Mouse (Mus musculus) CH12.LX (cell line): ENCODE results near the gene Cdnf. TPM values are rescaled to one million over a fixed set of nuclear protein-coding genes. Genes with fewer than 3 reads are reported as not detected.

Source experiments
- DNase-seq: peaks from one replicate; pipeline ENCODE4 v3.0.0-alpha.2; 2013; ENCODE audit errors: extremely low read depth
- H3K27ac ChIP-seq: 2 replicates; pipeline ENCODE4 v1.5.1; 2012; ENCODE audit warnings: low read depth, mild to moderate bottlenecking, control low read depth, moderate library complexity; ENCODE audit not compliant: insufficient read depth
- H3K27me3 ChIP-seq: replicated peaks from 2 replicates; pipeline ENCODE3; 2012; ENCODE audit warnings: inconsistent platforms
- H3K36me3 ChIP-seq, 2 experiments: replicated peaks in 1 of 2; 2 replicates each; pipeline versions ENCODE3 to v1.6.1; 2012; ENCODE audit warnings: inconsistent platforms in 1 of 2, low read length in 1 of 2, mild to moderate bottlenecking in 1 of 2, mixed read lengths in 1 of 2, moderate library complexity in 1 of 2; ENCODE audit not compliant: control insufficient read depth in 1 of 2, insufficient read depth in 1 of 2
- H3K4me1 ChIP-seq, 2 experiments: 2 replicates each; pipeline ENCODE4 v1.6.1; 2012; ENCODE audit warnings: inconsistent platforms in 1 of 2, moderate library complexity in 1 of 2; ENCODE audit not compliant: insufficient read depth in 2 of 2, control insufficient read depth in 1 of 2
- H3K4me2 ChIP-seq: 2 replicates; pipeline ENCODE4 v1.6.1; 2012; ENCODE audit warnings: low read depth, mild to moderate bottlenecking, control low read depth; ENCODE audit not compliant: poor library complexity, insufficient read depth, severe bottlenecking
- H3K4me3 ChIP-seq, 3 experiments: fragments of 150-350 bp in 1 of 3; sonication (generic) in 1 of 3; replicated peaks in 1 of 3; 2 replicates each; pipeline versions ENCODE3 to v1.5.1; 2011 to 2012; ENCODE audit warnings: low read depth in 2 of 3, low read length in 2 of 3, mild to moderate bottlenecking in 2 of 3, moderate library complexity in 2 of 3, control low read depth in 1 of 3, improper control_type of control experiment in 1 of 3, inconsistent platforms in 1 of 3, mixed read lengths in 1 of 3; ENCODE audit not compliant: poor library complexity in 1 of 3
- H3K79me2 ChIP-seq: replicated peaks from 2 replicates; pipeline ENCODE4 v1.6.1; 2012; ENCODE audit warnings: mild to moderate bottlenecking, moderate library complexity; ENCODE audit not compliant: control insufficient read depth, poor library complexity, insufficient read depth, severe bottlenecking; ENCODE audit errors: extremely low read depth
- H3K9ac ChIP-seq: 2 replicates; pipeline ENCODE4 v1.6.1; 2012; ENCODE audit warnings: low read depth, mild to moderate bottlenecking, control low read depth, moderate library complexity; ENCODE audit not compliant: insufficient read depth
- H3K9me3 ChIP-seq: replicated peaks from 2 replicates; pipeline ENCODE3; 2012; ENCODE audit warnings: low read length, inconsistent platforms, mixed read lengths
- BHLHE40 ChIP-seq: IDR thresholded peaks from 2 replicates; pipeline ENCODE4 v1.6.1; 2011; ENCODE audit warnings: mild to moderate bottlenecking, low read depth, low read length, improper control_type of control experiment
- CHD1 ChIP-seq: IDR thresholded peaks from 2 replicates; pipeline ENCODE4 v1.6.1; 2012; ENCODE audit warnings: low read depth, low read length, improper control_type of control experiment, inconsistent platforms
- CHD2 ChIP-seq: IDR thresholded peaks from 2 replicates; pipeline ENCODE4 v1.6.1; 2011; ENCODE audit warnings: low read length, improper control_type of control experiment
- E2F4 ChIP-seq: IDR thresholded peaks from 2 replicates; pipeline ENCODE4 v1.6.1; 2011; ENCODE audit warnings: low read depth, low read length, improper control_type of control experiment; ENCODE audit not compliant: insufficient replicate concordance
- ETS1 ChIP-seq: conservative IDR thresholded peaks from 2 replicates; pipeline ENCODE4 v1.6.1; 2012; ENCODE audit warnings: low read depth, mild to moderate bottlenecking, inconsistent platforms, low read length, improper control_type of control experiment, moderate library complexity
- HCFC1 ChIP-seq: IDR thresholded peaks from 2 replicates; pipeline ENCODE4 v1.6.1; 2012; ENCODE audit warnings: low read depth, mild to moderate bottlenecking, inconsistent platforms, low read length, improper control_type of control experiment
- JUND ChIP-seq: conservative IDR thresholded peaks from 2 replicates; pipeline ENCODE4 v1.6.1; 2011; ENCODE audit warnings: low read depth, low read length, improper control_type of control experiment
- MAFK ChIP-seq: IDR thresholded peaks from 2 replicates; pipeline ENCODE4 v1.6.1; 2011; ENCODE audit warnings: low read length, improper control_type of control experiment; ENCODE audit not compliant: insufficient replicate concordance
- MAZ ChIP-seq: IDR thresholded peaks from 2 replicates; pipeline ENCODE4 v1.6.1; 2012; ENCODE audit warnings: low read depth, mild to moderate bottlenecking, inconsistent platforms, low read length, improper control_type of control experiment, moderate library complexity
- MEF2A ChIP-seq: IDR thresholded peaks from 2 replicates; pipeline ENCODE4 v1.6.1; 2014; ENCODE audit warnings: low read depth, mild to moderate bottlenecking, inconsistent platforms, low read length, improper control_type of control experiment, borderline replicate concordance
- MXI1 ChIP-seq: IDR thresholded peaks from 2 replicates; pipeline ENCODE4 v1.6.1; 2011; ENCODE audit warnings: mild to moderate bottlenecking, low read depth, low read length, improper control_type of control experiment
- MYC ChIP-seq: IDR thresholded peaks from 2 replicates; pipeline ENCODE4 v1.6.1; 2011; ENCODE audit warnings: low read depth, mild to moderate bottlenecking, improper control_type of control experiment, low read length
- NELFE ChIP-seq: IDR thresholded peaks from 2 replicates; pipeline ENCODE4 v1.6.1; 2011; ENCODE audit warnings: low read depth, low read length, improper control_type of control experiment
- PAX5 ChIP-seq: IDR thresholded peaks from 2 replicates; pipeline ENCODE4 v1.6.1; 2012; ENCODE audit warnings: low read length, inconsistent platforms, mixed read lengths
- POLR2AphosphoS2 ChIP-seq: IDR thresholded peaks from 2 replicates; pipeline ENCODE4 v1.6.1; 2011; ENCODE audit warnings: low read depth, low read length, improper control_type of control experiment
- RAD21 ChIP-seq: IDR thresholded peaks from 2 replicates; pipeline ENCODE4 v1.6.1; 2011; ENCODE audit warnings: low read depth, mild to moderate bottlenecking, low read length, improper control_type of control experiment, moderate library complexity
- SMC3 ChIP-seq: IDR thresholded peaks from 2 replicates; pipeline ENCODE4 v1.6.1; 2011; ENCODE audit warnings: low read depth, low read length, improper control_type of control experiment
- UBTF ChIP-seq: IDR thresholded peaks from 2 replicates; pipeline ENCODE4 v1.6.1; 2012; ENCODE audit warnings: low read depth, mild to moderate bottlenecking, inconsistent platforms, low read length, improper control_type of control experiment, moderate library complexity
- USF1 ChIP-seq: IDR thresholded peaks from 2 replicates; pipeline ENCODE4 v1.6.1; 2014; ENCODE audit warnings: low read depth, mild to moderate bottlenecking, inconsistent platforms, low read length, improper control_type of control experiment
- USF2 ChIP-seq: conservative IDR thresholded peaks from 2 replicates; pipeline ENCODE4 v1.6.1; 2011; ENCODE audit warnings: low read depth, low read length, improper control_type of control experiment
- ZC3H11A ChIP-seq: IDR thresholded peaks from 2 replicates; pipeline ENCODE4 v1.6.1; 2012; ENCODE audit warnings: low read depth, mild to moderate bottlenecking, inconsistent platforms, low read length, improper control_type of control experiment
- ZKSCAN1 ChIP-seq: IDR thresholded peaks from 2 replicates; pipeline ENCODE4 v1.6.1; 2012; ENCODE audit warnings: low read depth, inconsistent platforms, low read length, improper control_type of control experiment, borderline replicate concordance
- ZMIZ1 ChIP-seq: IDR thresholded peaks from 2 replicates; pipeline ENCODE4 v1.6.1; 2012; ENCODE audit warnings: low read depth, mild to moderate bottlenecking, inconsistent platforms, low read length, improper control_type of control experiment
- dilution Hi-C: fragments of 300-500 bp; cut with MboI; formaldehyde crosslinking; loops from 2 replicates; pipeline ENCODE4 v1.14.3; 2020; ENCODE audit warnings: low sequenced_read_pairs; ENCODE audit not compliant: extremely low pct_unique_long_range_greater_than_20kb, extremely low pct_ligation_motif_present
- in situ Hi-C: fragments of 300-500 bp; cut with MboI; formaldehyde crosslinking; loops from 3 replicates; pipeline ENCODE4 v1.14.3; 2019; ENCODE audit warnings: low sequenced_read_pairs, low pct_ligation_motif_present, low pct_unique_long_range_greater_than_20kb, mixed read lengths
- polyA plus RNA-seq: library from polyadenylated mRNA; unstranded; fragments of >175 nt; gene quantifications from 2 replicates; pipeline ENCODE4 v1.2.1, GENCODE M21; 2012; ENCODE audit warnings: low read depth; ENCODE audit not compliant: insufficient read length
- total RNA-seq, 2 experiments: library from RNA; depleted of rRNA; stranded (reverse); fragments of 300-350 nt in 1 of 2; fragments of >200 nt in 1 of 2; gene quantifications; 2 replicates each; pipeline ENCODE4 v1.2.3; 2012 to 2014

Gene Cdnf
- total and polyA plus RNA-seq, 3 experiments, result 0.63 to 1.2 (median 0.90) TPM

DNA sequence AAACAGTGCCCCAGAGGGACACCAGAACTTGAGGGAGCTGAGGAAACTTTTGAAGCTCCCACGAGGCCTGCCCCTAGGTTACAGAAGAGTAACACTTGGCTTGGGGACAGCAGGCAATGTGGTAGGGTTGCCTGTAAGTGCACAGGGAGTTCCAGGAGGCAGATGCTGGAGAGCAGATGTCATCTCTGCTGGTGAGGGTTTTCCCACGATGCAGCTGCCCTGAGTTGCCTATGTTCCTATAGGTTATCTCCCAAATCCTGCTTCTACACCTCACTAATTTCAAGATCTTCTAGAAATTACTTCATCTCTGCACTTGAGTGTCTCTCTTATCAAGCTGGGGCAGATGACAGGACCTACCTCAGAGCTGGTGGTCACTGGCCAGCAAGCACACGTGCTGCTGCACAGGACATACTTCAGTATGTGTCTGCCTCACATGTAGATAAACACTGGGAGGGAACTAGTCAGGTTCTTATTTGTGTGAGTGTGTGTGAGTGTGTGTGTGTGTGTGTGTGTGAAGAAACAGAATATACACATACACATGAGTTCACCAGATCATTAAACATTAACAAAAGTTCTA is 18.9 kb upstream of the Cdnf start:
- Histone ChIP-seq H3K79me2 (0 out of 2 replicates have a peak, but pooled peaks cover under 1% of the 10 kb centered on the region), H3K27me3 (no peaks in the 10 kb centered on the region)
- in situ Hi-C loops, result no loop called here
- TF ChIP-seq MYC (no peak), RAD21 (no peak), SMC3 (no peak), NELFE (no peak), CHD2 (no peak), ETS1 (no peak), HCFC1 (no peak), UBTF (no peak), ZKSCAN1 (no peak), ZMIZ1 (no peak)
- TF ChIP-seq, all 38 proteins: peak for 0
- Histone ChIP-seq H3K36me3 (peaks cover 60 to 85% of the 10 kb centered on the region in 2 experiments), H3K4me1 (peaks cover 0 to 9% of the 10 kb centered on the region in 2 experiments; a peak in 2 of 4 replicates), H3K4me3 (no peak overlapping the region), H3K9ac (no peak overlapping the region), H3K27ac (no peak overlapping the region), H3K4me2 (no peak overlapping the region), H3K9me3 (no peaks in the 10 kb centered on the region)
- DNase-seq, result no peak
- dilution Hi-C loops, result no loop called here

DNA sequence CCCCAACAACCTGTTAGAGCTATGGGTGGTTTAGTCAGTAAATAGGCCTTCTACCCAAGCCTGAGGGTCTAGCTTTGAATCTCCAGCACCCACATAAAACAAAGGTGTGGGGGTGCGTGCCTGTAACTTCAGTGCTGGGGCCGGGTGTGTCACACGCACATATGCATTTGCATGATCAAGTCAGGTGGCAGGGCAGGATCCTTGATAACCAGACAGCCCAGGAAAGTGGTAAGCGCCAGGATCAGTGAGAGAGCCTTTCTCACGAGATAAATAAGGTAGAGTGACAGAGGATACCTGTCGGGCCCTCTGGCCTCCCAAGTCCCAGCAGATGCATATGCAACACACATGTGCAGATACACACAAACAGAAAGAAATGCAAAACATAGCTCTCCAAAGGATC is 13.3 kb upstream of the Cdnf start:
- Histone ChIP-seq H3K79me2 (peaks cover 1% of the 10 kb centered on the region; the same call in 1 of the 2 replicates), H3K27me3 (no peaks in the 10 kb centered on the region), H3K4me2 (no peak overlapping the region), H3K27ac (no peak overlapping the region), H3K36me3 (peaks cover 52 to 76% of the 10 kb centered on the region in 2 experiments), H3K9ac (no peak overlapping the region), H3K9me3 (no peaks in the 10 kb centered on the region), H3K4me3 (no peak overlapping the region), H3K4me1 (peaks cover 5 to 18% of the 10 kb centered on the region in 2 experiments; a peak in 3 of 4 replicates)
- dilution Hi-C loops (no loop called here), in situ Hi-C loops (no loop called here)
- TF ChIP-seq BHLHE40 (no peak), MYC (no peak)
- DNase-seq, result no peak

DNA sequence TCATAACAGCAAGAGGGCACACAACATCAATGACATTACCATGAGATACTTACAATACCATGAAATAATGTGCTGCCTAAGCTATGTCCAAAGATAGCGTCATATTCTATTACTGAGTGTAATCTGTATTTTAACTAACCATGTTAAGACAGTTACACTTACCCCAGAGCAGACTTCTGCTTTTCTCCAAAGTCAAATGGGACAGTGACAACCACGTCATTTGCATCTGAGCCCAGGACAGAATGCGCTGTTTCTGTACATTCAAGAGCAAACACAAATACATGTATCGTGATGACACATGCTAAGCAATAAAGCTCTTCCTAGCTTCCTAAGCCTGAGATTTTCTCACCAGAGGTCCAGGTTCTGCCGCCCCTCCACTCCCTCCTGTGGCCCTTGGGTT is 11.9 kb upstream of the Cdnf start:
- no peak overlapping the region for H3K4me2 ChIP-seq
- DNase-seq, result peak; percentile 69
- TF ChIP-seq HCFC1, result no peak
- no peak for TF ChIP-seq PAX5
- no peak for TF ChIP-seq NELFE
- TF ChIP-seq ZC3H11A, result no peak
- no peak for TF ChIP-seq E2F4
- no peak for TF ChIP-seq BHLHE40
- no peak for TF ChIP-seq MEF2A
- no peak for TF ChIP-seq CHD1
- TF ChIP-seq MXI1, result no peak
- TF ChIP-seq MAFK, result no peak
- TF ChIP-seq JUND, result no peak
- TF ChIP-seq POLR2AphosphoS2, result no peak
- no peak for TF ChIP-seq ZKSCAN1
- TF ChIP-seq USF2, result no peak
- TF ChIP-seq MAZ, result no peak
- no peak for TF ChIP-seq USF1
- TF ChIP-seq, all 38 proteins: peak for 0

More for the DNA sequence above, 11.9 kb upstream of the Cdnf start:
- Histone ChIP-seq H3K4me3 (no peak overlapping the region), H3K79me2 (peaks cover 1% of the 10 kb centered on the region; the same call in 1 of the 2 replicates), H3K27me3 (no peaks in the 10 kb centered on the region), H3K36me3 (peaks cover 46 to 77% of the 10 kb centered on the region in 2 experiments), H3K27ac (no peak overlapping the region), H3K9ac (no peak overlapping the region), H3K9me3 (no peaks in the 10 kb centered on the region), H3K4me1 (peaks cover 5 to 18% of the 10 kb centered on the region in 2 experiments; a peak in 3 of 4 replicates)
- dilution Hi-C loops (no loop called here), in situ Hi-C loops (no loop called here)
